Mouse (Mus musculus) E14TG2a.4 (cell line): ENCODE data around the gene Prkcb.

Experiments
- CTCF ChIP-seq: conservative IDR thresholded peaks from 2 replicates; pipeline ENCODE4 v1.5.1; 2014; ENCODE audit warnings: low read length
- NANOG ChIP-seq: IDR thresholded peaks from 2 replicates; pipeline ENCODE4 v1.6.1; 2014; ENCODE audit warnings: borderline replicate concordance, low read length, mixed read lengths

GRCm38 (mm10) chr7:122327942-122328341, 39.4 kb downstream of the Prkcb start:
- TF ChIP-seq CTCF (no peak), NANOG (no peak)
